Mouse (Mus musculus): Measurements from ENCODE around the gene Dph2. TPM values are rescaled to one million over a fixed set of nuclear protein-coding genes. Genes with fewer than 3 reads are reported as not detected.

The Dph2 gene
- polyA plus RNA-seq, 2 experiments: 17.0 to 18.4 TPM

GRCm38 (mm10) chr4:117898111-117898510, 6.3 kb upstream of the Dph2 start:
- ATAC-seq (ENCODE audit: low FRiP score, low read depth) (no peak), DNase-seq (ENCODE audit: low spot score) (no peak)
- 81% methylated on average over 3 of the region's 3 CpGs for WGBS
- Histone ChIP-seq H3K9me3 (ENCODE audit: control insufficient read depth, low read length) (no peaks in the 10 kb centered on the region), H3K4me2 (replicated peaks; ENCODE audit: low read depth, low read length, severe bottlenecking) (no peak overlapping the region), H3K36me3 (ENCODE audit: control insufficient read depth, insufficient read depth, low read length) (peaks cover 85% of the 10 kb centered on the region), H3K4me3 (replicated peaks; ENCODE audit: low read length) (no peak overlapping the region), H3K9ac (ENCODE audit: low read depth, low read length, severe bottlenecking) (no peak overlapping the region), H3K27ac (replicated peaks; ENCODE audit: low read depth, low read length) (no peak overlapping the region), H3K27me3 (ENCODE audit: control insufficient read depth, insufficient read depth, low read length) (no peaks in the 10 kb centered on the region), H3K4me1 (ENCODE audit: control insufficient read depth, insufficient read depth, low read length) (no peaks in the 10 kb centered on the region)
- TF ChIP-seq POLR2A (IDR thresholded peaks at IDR 0.05; ENCODE audit: borderline replicate concordance, extremely low read depth, insufficient read depth, insufficient read length): no peak

GRCm38 (mm10) chr4:117896031-117896430, 4.2 kb upstream of the Dph2 start:
- peaks cover 65% of the 10 kb centered on the region for H3K36me3 ChIP-seq (ENCODE audit: control insufficient read depth, insufficient read depth, low read length)
- TF ChIP-seq POLR2A (IDR thresholded peaks at IDR 0.05; ENCODE audit: borderline replicate concordance, extremely low read depth, insufficient read depth, insufficient read length): no peak

GRCm38 (mm10) chr4:117895339-117895738, 3.5 kb upstream of the Dph2 start:
- DNase-seq (ENCODE audit: low spot score) (no peak), ATAC-seq (ENCODE audit: low FRiP score, low read depth) (no peak)
- Histone ChIP-seq H3K36me3 (ENCODE audit: control insufficient read depth, insufficient read depth, low read length) (peaks cover 58% of the 10 kb centered on the region), H3K27me3 (ENCODE audit: control insufficient read depth, insufficient read depth, low read length) (no peaks in the 10 kb centered on the region), H3K9me3 (ENCODE audit: control insufficient read depth, low read length) (no peaks in the 10 kb centered on the region), H3K4me2 (replicated peaks; ENCODE audit: low read depth, low read length, severe bottlenecking) (no peak overlapping the region), H3K4me3 (replicated peaks; ENCODE audit: low read length) (no peak overlapping the region), H3K9ac (ENCODE audit: low read depth, low read length, severe bottlenecking) (no peak overlapping the region), H3K27ac (replicated peaks; ENCODE audit: low read depth, low read length) (no peak overlapping the region), H3K4me1 (ENCODE audit: control insufficient read depth, insufficient read depth, low read length) (peaks cover 6% of the 10 kb centered on the region; the same call in 1 of the 2 replicates)
- 81% methylated on average over 7 of the region's 7 CpGs for WGBS
- no peak for TF ChIP-seq POLR2A (IDR thresholded peaks at IDR 0.05; ENCODE audit: borderline replicate concordance, extremely low read depth, insufficient read depth, insufficient read length)

More at GRCm38 (mm10) chr4:117896031-117896430, 4.2 kb upstream of the Dph2 start:
- Histone ChIP-seq H3K4me3 (replicated peaks; ENCODE audit: low read length) (no peak overlapping the region), H3K27ac (replicated peaks; ENCODE audit: low read depth, low read length) (no peak overlapping the region), H3K4me1 (ENCODE audit: control insufficient read depth, insufficient read depth, low read length) (peaks cover 3% of the 10 kb centered on the region; the same call in 1 of the 2 replicates), H3K9ac (ENCODE audit: low read depth, low read length, severe bottlenecking) (no peak overlapping the region), H3K9me3 (ENCODE audit: control insufficient read depth, low read length) (no peaks in the 10 kb centered on the region), H3K27me3 (ENCODE audit: control insufficient read depth, insufficient read depth, low read length) (no peaks in the 10 kb centered on the region), H3K4me2 (replicated peaks; ENCODE audit: low read depth, low read length, severe bottlenecking) (no peak overlapping the region)
- no peak for ATAC-seq (ENCODE audit: low FRiP score, low read depth)
- 96% methylated on average over 6 of the region's 6 CpGs for WGBS
- no peak for DNase-seq (ENCODE audit: low spot score)

GRCm38 (mm10) chr4:117894601-117895000, 2.8 kb upstream of the Dph2 start:
- H3K27me3 ChIP-seq (ENCODE audit: control insufficient read depth, insufficient read depth, low read length): no peaks in the 10 kb centered on the region
- H3K4me3 ChIP-seq (replicated peaks; ENCODE audit: low read length): no peak overlapping the region
- no peaks in the 10 kb centered on the region for H3K9me3 ChIP-seq (ENCODE audit: control insufficient read depth, low read length)
- H3K9ac ChIP-seq (ENCODE audit: low read depth, low read length, severe bottlenecking): no peak overlapping the region
- ATAC-seq (ENCODE audit: low FRiP score, low read depth) (no peak), DNase-seq (ENCODE audit: low spot score) (no peak)
- WGBS: 90% methylated on average over 8 of the region's 8 CpGs
- no peak overlapping the region for H3K4me2 ChIP-seq (replicated peaks; ENCODE audit: low read depth, low read length, severe bottlenecking)
- TF ChIP-seq POLR2A (IDR thresholded peaks at IDR 0.05; ENCODE audit: borderline replicate concordance, extremely low read depth, insufficient read depth, insufficient read length): no peak
- peaks cover 57% of the 10 kb centered on the region for H3K36me3 ChIP-seq (ENCODE audit: control insufficient read depth, insufficient read depth, low read length)
- no peak overlapping the region for H3K27ac ChIP-seq (replicated peaks; ENCODE audit: low read depth, low read length)
- H3K4me1 ChIP-seq (ENCODE audit: control insufficient read depth, insufficient read depth, low read length): peaks cover 6% of the 10 kb centered on the region; the same call in 1 of the 2 replicates

GRCm38 (mm10) chr4:117893376-117893775, 1.5 kb upstream of the Dph2 start:
- H3K27me3 ChIP-seq (ENCODE audit: control insufficient read depth, insufficient read depth, low read length): no peaks in the 10 kb centered on the region
- no peak overlapping the region for H3K4me2 ChIP-seq (replicated peaks; ENCODE audit: low read depth, low read length, severe bottlenecking)
- H3K9me3 ChIP-seq (ENCODE audit: control insufficient read depth, low read length): no peaks in the 10 kb centered on the region
- peaks cover 6% of the 10 kb centered on the region; the same call in 1 of the 2 replicates for H3K4me1 ChIP-seq (ENCODE audit: control insufficient read depth, insufficient read depth, low read length)
- 26% methylated on average over 9 of the region's 9 CpGs for WGBS
- DNase-seq (ENCODE audit: low spot score): peak; percentile 79
- no peak for TF ChIP-seq POLR2A (IDR thresholded peaks at IDR 0.05; ENCODE audit: borderline replicate concordance, extremely low read depth, insufficient read depth, insufficient read length)
- no peak overlapping the region for H3K4me3 ChIP-seq (replicated peaks; ENCODE audit: low read length)
- H3K27ac ChIP-seq (replicated peaks; ENCODE audit: low read depth, low read length): no peak overlapping the region
- H3K9ac ChIP-seq (ENCODE audit: low read depth, low read length, severe bottlenecking): no peak overlapping the region
- ATAC-seq (ENCODE audit: low FRiP score, low read depth): no peak
- peaks cover 49% of the 10 kb centered on the region for H3K36me3 ChIP-seq (ENCODE audit: control insufficient read depth, insufficient read depth, low read length)
